Comparison of ENCODE assay signal across 23 mouse cellular contexts in genomic region chr3:53848262-53848661, GRCm38 (mm10). TPM values are rescaled to one million over a fixed set of nuclear protein-coding genes. Genes with fewer than 3 reads are reported as not detected.
"Had no signal": no experiment of that assay in that cellular context is flagged by ENCODE, and none has a peak within 500 bp of the region (broad histone marks: within the 10 kb centered on the region; RNA-seq: fewer than 3 reads in every experiment).

No protein-coding gene starts in this region.

- H3K9me3 ChIP-seq: midbrain, embryonic 10.5 days; midbrain, embryonic 12.5 days; neural tube, embryonic 13.5 days; neural tube, embryonic 15.5 days had no signal

- H3K27ac ChIP-seq: midbrain, embryonic 10.5 days; midbrain, embryonic 12.5 days; neural tube, embryonic 13.5 days; neural tube, embryonic 15.5 days had no signal

- H3K9ac ChIP-seq: lung, embryonic 14.5 days; midbrain, embryonic 12.5 days; neural tube, embryonic 13.5 days; neural tube, embryonic 15.5 days had no signal

- H3K27me3 ChIP-seq: midbrain, embryonic 12.5 days; neural tube, embryonic 13.5 days; neural tube, embryonic 15.5 days had no signal

- H3K4me2 ChIP-seq: lung, embryonic 14.5 days; midbrain, embryonic 12.5 days; neural tube, embryonic 13.5 days; neural tube, embryonic 15.5 days had no signal

- H3K36me3 ChIP-seq: midbrain, embryonic 10.5 days; midbrain, embryonic 12.5 days; neural tube, embryonic 13.5 days; neural tube, embryonic 15.5 days had no signal

- H3K4me1 ChIP-seq: midbrain, embryonic 10.5 days; midbrain, embryonic 12.5 days; neural tube, embryonic 13.5 days; neural tube, embryonic 15.5 days had no signal

- H3K4me3 ChIP-seq: midbrain, embryonic 10.5 days; midbrain, embryonic 12.5 days; myocyte; neural tube, embryonic 13.5 days; neural tube, embryonic 15.5 days had no signal

- ATAC-seq: midbrain, embryonic 16.5 days had no signal

- DNase-seq: lung, adult 18-20 months; lung, embryonic 14.5 days; lung, postnatal 10 days; lung, postnatal 4 days; right cerebral cortex, postnatal 14 days; thymus, adult 18-20 months; thymus, postnatal 14 days; thymus, postnatal 36 days had no signal

RNA-seq across cellular contexts. Expression of gene Gm10985, which starts 3.4 kb away (rescaled TPM):
- total RNA-seq: megakaryocyte, adult 5-6 weeks; megakaryocyte-erythroid progenitor cell, adult 5-6 weeks had no signal
- polyA plus RNA-seq: lung, embryonic 14.5 days; lung, embryonic 16.5 days; midbrain, embryonic 10.5 days; midbrain, embryonic 12.5 days; midbrain, embryonic 14.5 days; midbrain, embryonic 16.5 days; myocyte; neural tube, embryonic 11.5 days; neural tube, embryonic 13.5 days; neural tube, embryonic 15.5 days; spleen, adult 2 months; stomach, embryonic 14.5 days; stomach, embryonic 16.5 days; thymus, postnatal 0 days had no signal
